Mouse (Mus musculus) spleen, adult 18-20 months (tissue): ENCODE data around the gene Mtif3.

Experiments used
- DNase-seq, 2 experiments: peaks; one replicate each; pipeline ENCODE4 v3.0.0; 2022; ENCODE audit warnings: mixed read lengths in 2 of 2

Gene Mtif3

GRCm38 (mm10) chr5:146914088-146914766 is 49.4 kb downstream of the Mtif3 start:
- peak; percentile 20 to 66 for DNase-seq

DNA sequence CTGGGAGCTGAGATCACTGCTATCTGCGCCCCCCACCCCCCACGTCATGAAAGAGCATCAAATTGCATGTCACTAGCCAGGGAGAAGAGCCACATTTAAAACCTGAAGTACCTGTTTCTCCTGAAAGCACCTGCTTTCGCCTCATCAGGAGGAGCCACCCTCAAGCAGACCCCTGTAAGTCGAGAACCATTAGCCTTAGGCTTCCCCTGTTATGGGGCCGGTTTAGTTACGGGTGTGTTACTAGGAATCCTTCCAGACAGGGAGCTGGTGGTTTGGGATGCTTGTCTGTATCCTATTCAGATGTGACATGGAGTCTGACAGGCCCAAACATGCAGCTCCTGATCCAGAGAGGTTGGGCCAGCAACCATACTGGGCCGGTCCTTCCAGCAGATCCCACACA is 50.2 kb downstream of the Mtif3 start:
- DNase-seq, result no peak

DNA sequence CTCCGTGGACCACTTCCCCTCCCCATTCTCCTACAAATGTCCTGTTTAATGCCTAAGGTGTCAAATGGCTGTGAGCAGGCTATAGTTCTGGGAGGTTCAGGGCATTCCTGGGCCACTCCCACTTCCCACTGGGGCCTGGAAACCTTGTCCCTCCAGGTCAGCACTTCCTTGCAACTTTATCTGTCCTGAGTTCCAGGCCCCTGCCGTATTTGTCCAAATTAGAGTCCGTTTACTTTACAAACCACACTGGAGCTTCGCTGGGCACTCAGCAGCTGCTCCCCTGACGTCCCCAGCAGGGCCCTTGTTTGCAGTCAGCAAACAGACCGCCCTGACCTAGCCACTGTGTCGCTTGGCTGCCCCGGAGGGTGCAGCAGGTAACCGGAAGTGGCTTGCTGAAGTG is 51.4 kb downstream of the Mtif3 start:
- DNase-seq, result peak; percentile 19 to 29

DNA sequence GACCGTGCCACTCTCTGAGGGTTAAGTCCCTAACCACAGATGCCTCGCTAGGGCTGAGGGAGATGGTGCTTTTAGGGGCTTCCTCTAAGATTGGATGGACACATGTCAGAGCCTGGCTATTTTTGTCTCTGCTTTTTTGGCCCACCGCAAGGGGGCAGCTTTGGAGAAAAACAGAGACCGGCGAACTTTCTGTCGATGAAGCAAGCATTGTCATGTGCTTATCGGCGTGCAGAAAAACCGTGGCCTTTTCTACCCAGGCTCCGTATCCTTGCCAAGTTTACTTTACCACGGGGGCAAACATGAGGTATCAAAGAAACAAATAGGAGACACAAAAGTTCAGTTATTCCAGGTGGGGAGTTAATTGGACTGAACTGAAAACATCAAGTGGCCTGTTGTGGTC is 55.0 kb downstream of the Mtif3 start:
- DNase-seq, result no peak

GRCm38 (mm10) chr5:146907533-146907932 is 56.1 kb downstream of the Mtif3 start:
- DNase-seq, result no peak

- DNase-seq, result peak; percentile 48 to 81
Measured at GRCm38 (mm10) chr5:146905486-146906172, 58.0 kb downstream of the Mtif3 start.

DNA sequence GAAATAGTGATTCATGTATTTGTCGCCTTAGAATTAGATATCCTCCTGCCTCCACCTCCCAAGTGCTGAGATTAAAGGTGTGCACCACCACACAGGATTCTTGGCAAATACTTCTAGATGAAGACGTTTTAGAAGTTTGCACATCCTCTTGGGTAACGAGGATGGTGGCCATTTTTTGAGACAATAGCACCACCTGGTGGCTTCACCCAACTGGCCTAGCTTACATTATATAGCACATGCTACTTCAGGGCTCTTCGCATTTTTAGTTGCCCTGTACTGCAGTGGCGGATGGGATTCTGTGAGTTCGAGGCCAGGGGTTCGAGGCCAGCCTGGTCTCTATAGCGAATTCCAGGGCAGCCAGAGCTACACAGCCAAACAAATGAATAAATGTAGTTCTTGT is 59.2 kb downstream of the Mtif3 start:
- peak; percentile 46 to 80 for DNase-seq
